Mouse (Mus musculus) CD4-positive helper T cell, adult 2 months (primary cell): ENCODE measurements around the gene Glod4.
A peak's percentile ranks its signal among the peaks of the same experiment; 100 is the strongest.
"Not testable (repeated sequence)": the region's sequence is repeated elsewhere in the genome, so short reads cannot be mapped to it uniquely, and the experiment has no call there.

Source experiments
- DNase-seq: peaks from one replicate; pipeline ENCODE4 v3.0.0-alpha.2; 2012; ENCODE audit warnings: low read depth, missing footprints, low spot score

The Glod4 gene

GRCm38 (mm10) chr11:76257386-76257785 is 13.9 kb upstream of the Glod4 start:
- no peak for DNase-seq

GRCm38 (mm10) chr11:76256129-76256528 is 12.6 kb upstream of the Glod4 start:
- no peak for DNase-seq

GRCm38 (mm10) chr11:76255431-76256001 is 12.0 kb upstream of the Glod4 start:
- no peak for DNase-seq

- DNase-seq: no peak
Observed at GRCm38 (mm10) chr11:76253918-76254264, 10.4 kb upstream of the Glod4 start.

- DNase-seq: peak; percentile 81
Observed at GRCm38 (mm10) chr11:76253145-76253917, 9.8 kb upstream of the Glod4 start.

GRCm38 (mm10) chr11:76252036-76252435 is 8.5 kb upstream of the Glod4 start:
- no peak for DNase-seq

GRCm38 (mm10) chr11:76247239-76247638 is 3.7 kb upstream of the Glod4 start:
- no peak for DNase-seq

- DNase-seq: no peak
Observed at GRCm38 (mm10) chr11:76246439-76246838, 2.9 kb upstream of the Glod4 start.

GRCm38 (mm10) chr11:76243811-76244546 is 454 bp upstream of the Glod4 start:
- no peak for DNase-seq

GRCm38 (mm10) chr11:76239750-76240149 is 3.8 kb downstream of the Glod4 start:
- no peak for DNase-seq

GRCm38 (mm10) chr11:76236136-76236535 is 7.4 kb downstream of the Glod4 start:
- no peak for DNase-seq

GRCm38 (mm10) chr11:76225051-76225450 is 18.5 kb downstream of the Glod4 start:
- DNase-seq: no peak

- DNase-seq: no peak
Observed at GRCm38 (mm10) chr11:76224631-76225030, 18.9 kb downstream of the Glod4 start.

GRCm38 (mm10) chr11:76217390-76217800 is 26.1 kb downstream of the Glod4 start, which contains the start of the genes Dbil5 and Gemin4:
Dbil5 (plus strand) TSS chr11:76217608.
Gemin4 (minus strand) TSS chr11:76217664.
- peak; percentile 98 for DNase-seq

GRCm38 (mm10) chr11:76216681-76217389 is 26.7 kb downstream of the Glod4 start:
- peak; percentile 37 for DNase-seq

GRCm38 (mm10) chr11:76216049-76216540 is 27.4 kb downstream of the Glod4 start:
- DNase-seq: no peak

- peak; percentile 30 for DNase-seq
Observed at GRCm38 (mm10) chr11:76215011-76215410, 28.5 kb downstream of the Glod4 start.

GRCm38 (mm10) chr11:76213841-76214240 is 29.7 kb downstream of the Glod4 start:
- DNase-seq: no peak

GRCm38 (mm10) chr11:76211595-76211994 is 31.9 kb downstream of the Glod4 start:
- not testable (repeated sequence) for DNase-seq

- no peak for DNase-seq
Observed at GRCm38 (mm10) chr11:76210228-76210985, 33.1 kb downstream of the Glod4 start.

GRCm38 (mm10) chr11:76206793-76207192 is 36.7 kb downstream of the Glod4 start:
- no peak for DNase-seq
